Mouse (Mus musculus) heart, embryonic 10.5 days (tissue): ENCODE results near the gene Hpca. TPM values are rescaled to one million over a fixed set of nuclear protein-coding genes. Genes with fewer than 3 reads are reported as not detected.

Experiments used
- DNase-seq: peaks from one replicate; pipeline ENCODE4 v3.0.0-alpha.2; 2017; ENCODE audit warnings: low spot score
- H3K27ac ChIP-seq: fragments of 300-500 bp; sonication (generic); 2 replicates; pipeline ENCODE4 v1.5.1; 2016; ENCODE audit warnings: mild to moderate bottlenecking
- H3K27me3 ChIP-seq: fragments of 300-500 bp; sonication (generic); 2 replicates; pipeline ENCODE4 v1.6.1; 2016; ENCODE audit warnings: mild to moderate bottlenecking; ENCODE audit not compliant: poor library complexity, insufficient read depth, severe bottlenecking
- H3K36me3 ChIP-seq: fragments of 300-500 bp; sonication (generic); 2 replicates; pipeline ENCODE4 v1.6.1; 2016; ENCODE audit warnings: mild to moderate bottlenecking, moderate library complexity
- H3K4me1 ChIP-seq: fragments of 300-500 bp; sonication (generic); 2 replicates; pipeline ENCODE4 v1.6.1; 2016; ENCODE audit warnings: mild to moderate bottlenecking
- H3K4me3 ChIP-seq: fragments of 300-500 bp; sonication (generic); 2 replicates; pipeline ENCODE4 v1.5.1; 2016; ENCODE audit warnings: mild to moderate bottlenecking, moderate library complexity
- H3K9me3 ChIP-seq: fragments of 300-500 bp; sonication (generic); 2 replicates; pipeline ENCODE4 v1.6.1; 2016; ENCODE audit warnings: mild to moderate bottlenecking, moderate library complexity
- WGBS: fragments of 180-500 bp; shearing (Covaris S2); methylation state at CpG from one replicate; pipeline ENCODE4 v1.1.7; 2016; 5-methylcytosine and 5-hydroxymethylcytosine counted together
- polyA plus RNA-seq: library from polyadenylated mRNA; unstranded; fragments of >200 nt; fragmentation: Nextera tagmentation; extraction: Ambion mirVana; gene quantifications from 2 replicates; pipeline ENCODE4 v1.2.1, GENCODE M21; 2016

Hpca gene
- polyA plus RNA-seq, 1 experiment from 2014 or later = 1.4 TPM

DNA sequence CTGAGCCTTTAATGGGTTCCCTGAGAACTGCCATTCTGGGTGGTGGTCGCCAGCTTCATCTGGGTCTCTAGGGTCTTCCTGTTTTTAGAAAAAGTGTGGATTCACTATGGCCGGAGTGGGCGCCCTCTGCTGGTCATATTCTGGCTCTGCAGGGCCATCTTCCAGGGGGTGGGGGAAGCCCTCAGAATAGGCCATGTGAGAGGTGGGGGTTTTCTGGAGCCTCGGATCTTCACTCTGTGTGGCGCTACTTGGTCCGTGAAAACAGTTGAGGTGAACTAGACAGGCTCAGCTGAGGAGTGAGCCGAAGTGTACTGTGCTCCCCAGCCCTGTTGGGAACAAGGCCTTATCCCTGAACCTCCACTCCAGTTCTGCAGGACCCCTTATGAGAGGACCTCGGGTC lies 8.3 kb upstream of the Hpca start:
- Histone ChIP-seq H3K36me3 (no peaks in the 10 kb centered on the region), H3K27me3 (peaks cover 56% of the 10 kb centered on the region), H3K4me1 (peaks cover 42% of the 10 kb centered on the region), H3K27ac (peak overlapping the region; percentile 69; the same call in 1 of the 2 replicates), H3K9me3 (no peaks in the 10 kb centered on the region), H3K4me3 (peak overlapping the region; percentile 45)
- DNase-seq = no peak
- 3% methylated on average over 8 of the region's 8 CpGs for WGBS

DNA sequence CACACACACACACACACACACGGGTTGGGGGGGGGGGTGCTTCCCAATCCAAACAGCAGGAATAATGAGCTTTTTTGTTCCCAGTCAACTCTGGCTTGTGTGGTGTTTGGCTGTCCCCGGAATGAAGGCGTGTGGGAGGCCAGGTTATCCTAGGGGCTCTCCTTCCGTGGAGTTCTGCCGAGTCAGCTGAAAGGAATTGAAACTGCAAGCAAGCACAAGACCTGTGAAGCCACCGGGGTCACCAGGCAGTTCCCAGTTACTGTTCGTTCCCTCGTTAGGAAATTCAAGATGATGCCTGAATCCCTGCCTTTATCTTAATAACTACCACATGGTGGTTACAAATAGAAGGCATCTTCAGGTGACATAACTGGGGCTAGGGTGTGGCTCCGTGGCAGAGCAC lies 7.6 kb upstream of the Hpca start:
- no peaks in the 10 kb centered on the region for H3K36me3 ChIP-seq
- WGBS = 42% methylated on average over 9 of the region's 9 CpGs

DNA sequence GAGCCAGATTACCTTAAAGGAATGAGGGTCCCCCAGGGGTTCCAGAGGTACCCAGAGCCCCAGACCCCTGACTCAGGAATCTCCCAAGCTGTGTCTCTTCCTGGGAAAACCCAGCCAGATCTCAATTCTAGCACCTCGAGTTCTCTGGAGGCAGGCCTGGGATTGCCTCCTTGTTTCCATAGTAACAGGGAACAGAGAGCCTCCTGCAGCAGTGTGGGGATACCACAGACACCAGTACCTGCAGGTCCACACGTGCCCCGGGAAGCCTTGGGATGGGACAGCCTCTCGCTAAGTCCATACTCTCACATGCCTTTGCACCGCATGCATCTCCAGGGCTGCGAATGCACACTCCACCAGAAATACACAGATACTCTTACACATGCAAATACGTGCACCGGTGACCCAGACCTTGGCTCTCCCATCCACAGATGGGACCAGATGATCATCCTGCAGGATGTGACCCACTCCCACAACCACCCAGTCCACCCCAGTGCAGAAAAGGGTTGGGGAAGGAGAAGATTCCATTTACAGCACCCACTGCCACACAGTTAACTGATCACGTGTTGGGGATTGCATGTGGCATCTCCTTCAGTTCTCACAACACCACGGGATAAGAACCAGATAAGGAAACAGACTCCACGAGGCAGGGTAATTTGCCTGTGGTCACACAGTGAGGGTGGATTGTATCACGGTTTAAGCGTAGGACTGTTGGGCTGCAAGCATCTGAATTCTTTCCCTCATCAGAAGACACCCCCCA lies 6.9 kb upstream of the Hpca start:
- H3K36me3 ChIP-seq = no peaks in the 10 kb centered on the region
- WGBS = 55% methylated on average over 13 of the region's 13 CpGs
- DNase-seq = no peak
- H3K27me3 ChIP-seq = peaks cover 65% of the 10 kb centered on the region
- H3K4me3 ChIP-seq = no peak overlapping the region
- H3K4me1 ChIP-seq = peaks cover 42% of the 10 kb centered on the region
- no peaks in the 10 kb centered on the region for H3K9me3 ChIP-seq
- no peak overlapping the region for H3K27ac ChIP-seq

More for the DNA sequence above, 7.6 kb upstream of the Hpca start:
- DNase-seq = no peak
- Histone ChIP-seq H3K4me3 (no peak overlapping the region), H3K27ac (no peak overlapping the region), H3K9me3 (no peaks in the 10 kb centered on the region), H3K4me1 (peaks cover 42% of the 10 kb centered on the region), H3K27me3 (peaks cover 61% of the 10 kb centered on the region)

DNA sequence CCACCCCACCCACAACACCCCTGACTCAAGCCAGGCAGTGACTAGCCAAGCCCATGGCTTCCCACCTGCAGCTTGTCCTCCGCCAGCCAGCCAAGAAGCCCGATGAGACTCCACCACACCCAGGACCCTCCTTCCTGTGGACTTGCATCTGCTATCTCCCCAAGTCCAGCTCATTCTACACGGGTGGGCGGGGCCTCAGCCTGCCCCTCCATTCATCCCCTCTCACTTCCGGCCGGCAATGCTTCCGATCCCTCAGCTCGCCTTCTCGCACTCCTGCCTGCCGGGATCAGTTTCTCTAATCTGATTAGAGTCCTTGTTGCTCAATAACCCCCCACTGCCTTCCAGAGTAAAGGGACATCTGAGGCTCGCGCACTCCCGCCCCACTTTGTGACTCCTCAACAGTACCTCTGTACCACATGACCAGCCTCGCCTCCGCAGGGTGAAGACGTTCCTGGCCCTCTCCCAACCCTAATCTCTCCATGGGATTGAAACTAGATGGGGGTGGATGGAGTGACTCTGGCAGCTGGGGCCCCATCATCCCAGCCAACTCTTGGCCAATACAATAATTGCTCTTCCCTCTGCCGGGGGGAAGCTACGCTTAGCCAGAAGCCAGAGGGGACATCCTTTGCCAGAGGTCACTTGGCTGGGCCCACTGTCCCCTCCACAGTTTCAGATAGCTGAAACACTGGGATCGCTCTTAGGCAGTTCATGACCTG lies 4.1 kb upstream of the Hpca start:
- peaks cover 77% of the 10 kb centered on the region for H3K27me3 ChIP-seq
- peak overlapping the region; percentile 49 for H3K4me3 ChIP-seq
- WGBS = 13% methylated on average over 19 of the region's 19 CpGs
- no peak for DNase-seq
- H3K27ac ChIP-seq = no peak overlapping the region
- H3K9me3 ChIP-seq = no peaks in the 10 kb centered on the region
- H3K4me1 ChIP-seq = peaks cover 48% of the 10 kb centered on the region
- H3K36me3 ChIP-seq = no peaks in the 10 kb centered on the region

DNA sequence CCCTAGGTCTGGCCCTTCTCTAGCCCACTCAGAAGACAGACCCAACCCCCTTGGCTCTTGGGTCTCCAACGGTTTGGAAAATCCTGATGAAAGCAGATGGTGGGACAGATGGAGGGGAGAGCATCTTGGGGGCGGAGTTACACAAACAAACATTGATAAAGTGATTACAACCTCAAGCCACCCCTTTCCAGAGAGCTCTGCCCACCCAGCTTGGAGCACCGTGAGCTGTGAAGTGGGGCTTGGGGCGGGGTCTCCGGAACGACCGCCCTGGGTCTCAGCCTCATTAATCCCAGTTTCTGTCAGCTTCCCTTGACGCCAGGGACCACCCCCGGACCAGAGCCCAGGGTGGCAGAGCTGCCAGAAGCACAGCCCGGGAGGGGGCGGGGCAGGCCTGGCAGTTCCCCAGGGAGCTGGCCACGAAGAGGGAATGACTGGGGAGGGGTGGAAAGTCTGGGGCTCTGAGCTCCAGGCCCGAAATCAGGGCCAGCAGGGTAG lies 2.9 kb upstream of the Hpca start:
- Histone ChIP-seq H3K27ac (no peak overlapping the region), H3K27me3 (peaks cover 83% of the 10 kb centered on the region), H3K36me3 (no peaks in the 10 kb centered on the region), H3K4me3 (peak overlapping the region; percentile 16), H3K9me3 (no peaks in the 10 kb centered on the region), H3K4me1 (peaks cover 41% of the 10 kb centered on the region)
- WGBS = 5% methylated on average over 13 of the region's 13 CpGs
- DNase-seq = no peak

DNA sequence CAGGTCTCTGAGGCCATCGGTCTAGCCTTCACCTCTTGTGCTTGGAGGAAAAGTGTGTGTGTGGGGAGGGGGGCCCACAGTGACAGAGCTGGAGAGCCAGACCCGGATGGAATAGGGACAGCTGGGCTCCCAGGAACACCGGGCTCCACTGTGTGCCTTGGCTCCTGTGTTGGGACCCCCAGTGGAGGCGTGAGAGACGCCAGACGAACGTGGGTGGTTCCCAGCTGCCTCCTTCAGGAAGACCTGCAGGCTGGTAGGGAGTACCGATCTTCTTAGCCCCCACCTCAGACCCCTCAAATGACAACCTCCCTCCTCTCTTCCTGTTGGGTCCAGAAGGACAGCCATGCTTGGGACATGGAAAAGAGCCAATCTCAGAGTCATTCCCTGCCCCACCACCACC lies 883 bp upstream of the Hpca start:
- Histone ChIP-seq H3K4me1 (peaks cover 33% of the 10 kb centered on the region), H3K27me3 (peaks cover 85% of the 10 kb centered on the region), H3K27ac (no peak overlapping the region), H3K9me3 (no peaks in the 10 kb centered on the region), H3K4me3 (no peak overlapping the region), H3K36me3 (no peaks in the 10 kb centered on the region)
- WGBS = 17% methylated on average over 8 of the region's 8 CpGs
- DNase-seq = no peak

DNA sequence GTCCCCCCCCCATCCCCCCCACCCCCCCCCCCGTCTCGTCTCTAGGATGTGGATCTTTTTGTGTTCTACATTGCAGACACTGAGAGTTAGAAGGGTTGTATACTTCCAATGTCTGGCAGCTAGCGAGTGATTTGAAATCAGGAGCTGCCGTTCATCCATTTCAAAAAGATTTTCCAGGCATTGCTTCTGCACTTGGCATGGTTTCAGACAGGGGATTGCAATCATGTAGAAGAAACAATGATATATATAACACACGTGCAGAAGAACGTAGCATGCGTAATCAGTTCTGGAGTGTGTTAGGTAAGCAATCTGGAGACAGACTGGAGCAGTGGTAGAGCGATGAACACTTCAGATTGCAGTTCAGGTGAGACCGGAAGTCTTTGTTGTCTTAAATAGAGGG lies 271 bp upstream of the Hpca start:
- Histone ChIP-seq H3K4me1 (peaks cover 33% of the 10 kb centered on the region), H3K4me3 (no peak overlapping the region), H3K9me3 (no peaks in the 10 kb centered on the region), H3K36me3 (no peaks in the 10 kb centered on the region), H3K27ac (no peak overlapping the region), H3K27me3 (peaks cover 86% of the 10 kb centered on the region)
- no peak for DNase-seq
- WGBS = 37% methylated on average over 9 of the region's 9 CpGs

DNA sequence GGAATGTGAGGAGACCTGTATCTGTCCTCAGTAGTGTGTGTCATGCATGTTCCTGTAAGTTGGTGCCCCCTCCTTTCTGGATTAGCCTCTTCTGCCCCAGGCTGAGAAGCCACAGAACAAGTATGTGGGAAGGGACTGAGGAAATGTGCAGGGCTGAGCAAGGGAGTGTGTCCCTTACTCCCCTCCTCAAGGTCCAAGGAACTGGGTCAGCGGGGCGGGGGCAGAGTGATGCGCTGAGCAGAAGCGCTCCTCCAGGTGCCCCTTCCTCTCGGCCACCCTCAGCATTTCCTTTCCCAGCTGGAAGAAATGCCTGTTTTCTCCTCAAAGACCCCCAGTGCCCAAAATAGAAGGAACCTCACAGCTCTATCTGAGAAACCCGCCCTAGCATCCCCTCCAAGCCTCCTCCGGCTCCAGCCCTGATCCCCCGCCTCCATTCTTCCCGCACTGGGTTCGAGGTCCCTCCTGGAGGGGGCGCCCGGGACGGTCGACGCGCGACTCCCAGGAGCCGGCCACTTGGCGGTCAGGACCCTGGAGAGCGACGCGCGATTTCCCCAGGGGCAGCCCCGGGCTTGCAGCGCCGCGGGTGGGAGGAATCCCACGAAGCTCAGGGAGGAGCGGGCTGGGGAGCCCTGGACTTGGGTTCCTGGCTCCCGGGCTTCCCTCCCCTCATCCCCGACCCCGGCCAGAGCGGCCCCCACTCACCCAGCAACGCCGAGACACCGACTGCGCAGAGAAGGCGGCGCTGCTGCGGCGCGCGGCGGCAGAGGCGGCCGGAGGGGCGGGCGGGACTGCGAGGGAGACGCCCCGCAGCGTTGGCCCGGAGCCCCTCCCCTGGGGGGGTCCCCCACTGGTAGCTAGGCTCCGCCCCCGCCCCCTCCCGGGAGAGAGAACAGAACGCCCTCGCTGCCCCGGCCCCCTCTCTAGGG lies 1.1 kb downstream of the Hpca start:
- peaks cover 88% of the 10 kb centered on the region for H3K27me3 ChIP-seq
- DNase-seq = peak; percentile 88
- 2% methylated on average over 57 of the region's 59 CpGs for WGBS
- H3K36me3 ChIP-seq = no peaks in the 10 kb centered on the region
- H3K4me3 ChIP-seq = peak overlapping the region; percentile 62
- H3K9me3 ChIP-seq = no peaks in the 10 kb centered on the region
- no peak overlapping the region for H3K27ac ChIP-seq
- H3K4me1 ChIP-seq = peaks cover 28% of the 10 kb centered on the region

DNA sequence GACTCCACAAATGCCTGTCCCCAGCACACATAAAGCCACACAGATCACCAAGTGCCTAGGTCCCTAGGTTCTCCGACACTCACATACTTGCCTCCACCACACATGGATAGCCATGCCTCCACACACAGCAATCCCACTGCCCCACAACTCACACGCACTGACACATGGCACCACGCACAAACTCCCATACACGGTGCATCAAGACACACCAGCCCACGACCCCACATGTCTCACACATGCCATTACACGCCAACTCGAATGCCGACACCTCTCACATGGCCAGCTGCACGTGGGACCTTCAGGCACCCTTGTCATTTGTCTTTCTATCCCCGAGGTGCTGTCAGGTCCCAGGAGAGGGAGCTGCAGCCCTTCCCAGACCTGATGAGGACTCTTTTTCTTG lies 2.1 kb downstream of the Hpca start:
- WGBS = 72% methylated on average over 10 of the region's 10 CpGs
- Histone ChIP-seq H3K27me3 (peaks cover 86% of the 10 kb centered on the region), H3K4me3 (no peak overlapping the region), H3K4me1 (peaks cover 17% of the 10 kb centered on the region), H3K9me3 (no peaks in the 10 kb centered on the region), H3K36me3 (no peaks in the 10 kb centered on the region), H3K27ac (no peak overlapping the region)
- DNase-seq = no peak

DNA sequence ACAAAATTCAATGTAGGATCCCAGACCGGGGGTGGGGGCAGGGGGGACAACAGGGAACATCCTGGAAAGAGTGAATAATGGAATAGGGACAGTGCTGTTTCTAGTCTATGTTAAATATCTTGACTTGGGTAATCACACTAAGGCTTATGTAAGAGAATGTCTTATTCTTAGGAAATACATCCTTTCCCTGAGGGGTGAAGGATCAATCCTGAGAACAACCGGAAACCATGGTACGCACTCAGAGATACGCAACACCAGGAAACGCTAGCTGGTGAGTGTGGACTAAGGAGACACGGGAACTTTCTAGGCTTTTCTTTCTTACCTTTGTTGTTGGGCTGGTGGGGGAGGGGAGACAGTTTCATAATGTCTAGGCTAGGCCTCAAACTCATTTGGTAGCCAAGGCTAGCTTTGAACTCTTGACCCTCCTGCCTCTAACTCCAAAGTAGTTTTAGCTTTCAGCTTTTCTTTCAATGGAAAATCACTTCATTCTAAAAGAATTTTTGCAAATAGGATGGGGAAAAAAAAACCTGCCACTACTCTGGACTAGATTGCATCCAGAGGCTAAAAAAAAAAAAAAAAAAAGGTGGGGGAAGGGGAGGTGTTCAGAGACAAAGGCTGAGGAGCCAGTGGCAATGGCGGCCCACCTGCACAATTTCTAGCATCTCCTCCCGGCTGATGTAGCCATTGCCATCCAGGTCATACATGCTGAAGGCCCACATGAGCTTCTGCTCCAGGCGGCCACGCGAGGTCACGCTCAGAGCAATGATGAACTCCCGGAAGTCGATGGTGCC lies 3.9 kb downstream of the Hpca start:
- H3K4me3 ChIP-seq = no peak overlapping the region
- WGBS = 84% methylated on average over 14 of the region's 14 CpGs
- peaks cover 87% of the 10 kb centered on the region for H3K27me3 ChIP-seq

DNA sequence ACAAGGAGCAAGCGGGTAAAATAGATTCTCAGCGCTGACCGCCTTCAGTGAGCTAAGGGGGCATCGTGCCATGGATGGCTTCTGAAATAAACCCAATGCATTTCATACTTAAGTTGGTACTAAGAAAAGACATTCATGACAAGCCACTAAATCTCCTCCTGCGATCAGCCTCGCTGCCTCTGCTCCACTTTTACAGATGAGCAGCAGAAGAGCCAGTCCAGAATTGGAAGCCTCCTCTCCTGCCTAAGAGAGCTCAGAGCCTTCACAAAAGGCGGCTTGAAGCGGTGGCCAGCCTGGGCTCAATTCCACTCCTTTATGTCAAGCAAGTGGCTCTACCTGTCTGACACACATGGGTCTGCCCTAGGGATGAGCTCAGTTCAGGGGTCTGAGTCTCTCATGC lies 5.1 kb downstream of the Hpca start:
- peaks cover 24% of the 10 kb centered on the region for H3K4me1 ChIP-seq
- peaks cover 82% of the 10 kb centered on the region for H3K27me3 ChIP-seq
- DNase-seq = no peak
- WGBS = 86% methylated on average over 8 of the region's 8 CpGs
- no peaks in the 10 kb centered on the region for H3K36me3 ChIP-seq
- no peak overlapping the region for H3K27ac ChIP-seq
- no peak overlapping the region for H3K4me3 ChIP-seq
- H3K9me3 ChIP-seq = no peaks in the 10 kb centered on the region

More for the DNA sequence above, 3.9 kb downstream of the Hpca start:
- Histone ChIP-seq H3K36me3 (no peaks in the 10 kb centered on the region), H3K27ac (no peak overlapping the region), H3K9me3 (no peaks in the 10 kb centered on the region), H3K4me1 (peaks cover 18% of the 10 kb centered on the region)
- no peak for DNase-seq
